Mouse (Mus musculus) hindbrain, embryonic 15.5 days (tissue): ENCODE data around the gene Olfr1131. TPM values are rescaled to one million over a fixed set of nuclear protein-coding genes. Genes with fewer than 3 reads are reported as not detected.
"Not testable (repeated sequence)": the region's sequence is repeated elsewhere in the genome, so short reads cannot be mapped to it uniquely, and the experiment has no call there.

Experiments
- ATAC-seq: fragments of 200-750 bp; cut with Nextera tagmentation; 2 replicates; pipeline ENCODE4 v1.8.0; 2017; ENCODE audit warnings: low read depth, moderate number of reproducible peaks, moderate TSS enrichment; ENCODE audit not compliant: low FRiP score
- H3K27ac ChIP-seq: fragments of 300-500 bp; sonication (generic); replicated peaks from 2 replicates; pipeline ENCODE4 v1.5.1; 2015; ENCODE audit warnings: mild to moderate bottlenecking, inconsistent platforms
- H3K27me3 ChIP-seq: fragments of 300-500 bp; sonication (generic); 2 replicates; pipeline ENCODE4 v1.6.1; 2015; ENCODE audit warnings: control low read depth, inconsistent platforms
- H3K36me3 ChIP-seq: fragments of 300-500 bp; sonication (generic); 2 replicates; pipeline ENCODE4 v1.6.1; 2015; ENCODE audit warnings: control low read depth, inconsistent platforms
- H3K4me1 ChIP-seq: fragments of 300-500 bp; sonication (generic); replicated peaks from 2 replicates; pipeline ENCODE4 v1.6.1; 2015; ENCODE audit warnings: control low read depth, inconsistent platforms
- H3K4me2 ChIP-seq: fragments of 300-500 bp; sonication (generic); 2 replicates; pipeline ENCODE4 v1.6.1; 2015; ENCODE audit warnings: moderate library complexity, mild to moderate bottlenecking, inconsistent platforms
- H3K4me3 ChIP-seq: fragments of 300-500 bp; sonication (generic); 2 replicates; pipeline ENCODE4 v1.5.1; 2015; ENCODE audit warnings: mild to moderate bottlenecking, inconsistent platforms
- H3K9ac ChIP-seq: fragments of 300-500 bp; sonication (generic); 2 replicates; pipeline ENCODE4 v1.6.1; 2015; ENCODE audit warnings: inconsistent platforms
- H3K9me3 ChIP-seq: fragments of 300-500 bp; sonication (generic); 2 replicates; pipeline ENCODE4 v1.6.1; 2016; ENCODE audit warnings: control low read depth, inconsistent platforms
- WGBS: fragments of 180-500 bp; shearing (Covaris S2); methylation state at CpG from one replicate; pipeline ENCODE4 v1.1.7; 2015; 5-methylcytosine and 5-hydroxymethylcytosine counted together
- polyA plus RNA-seq: library from polyadenylated mRNA; unstranded; fragments of >200 nt; fragmentation: Nextera tagmentation; extraction: Ambion mirVana; gene quantifications from 2 replicates; pipeline ENCODE4 v1.2.1, GENCODE M21; 2015

Gene Olfr1131
- polyA plus RNA-seq, result not detected in 2 replicates

DNA sequence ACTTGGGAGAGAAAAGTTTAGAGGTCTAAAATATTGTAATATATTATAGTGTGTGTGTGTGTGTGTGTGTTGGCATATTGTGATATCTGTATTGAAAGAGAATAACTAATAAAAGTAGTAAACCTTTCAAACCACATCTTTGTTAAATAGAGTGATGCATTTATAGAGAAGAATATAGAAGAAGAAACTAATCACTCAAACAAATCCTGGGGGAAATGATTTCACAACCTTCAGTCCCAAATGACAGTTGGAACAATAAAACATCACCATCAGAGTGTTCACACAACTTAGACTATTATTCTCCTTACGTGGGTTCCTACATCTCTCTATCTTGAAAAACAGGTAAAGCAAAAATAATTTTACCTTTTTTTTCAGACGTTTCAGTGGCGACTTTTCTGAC, at the start of gene Olfr1131:
TSS of gene Olfr1131 (plus strand) at position 301 of the 400 bp plus-strand sequence.
- H3K9ac ChIP-seq, result no peak within 1 kb of the TSS
- H3K27me3 ChIP-seq, result no peaks in the 10 kb centered on the region
- ATAC-seq, result no peak
- no peak within 1 kb of the TSS for H3K4me2 ChIP-seq
- WGBS, result 67% methylated on average over 3 of the region's 3 CpGs
- H3K27ac ChIP-seq, result no peak within 1 kb of the TSS
- no peaks in the 10 kb centered on the region for H3K36me3 ChIP-seq
- H3K4me1 ChIP-seq, result no peaks in the 10 kb centered on the region
- no peaks in the 10 kb centered on the region for H3K9me3 ChIP-seq
- H3K4me3 ChIP-seq, result no peak within 1 kb of the TSS

DNA sequence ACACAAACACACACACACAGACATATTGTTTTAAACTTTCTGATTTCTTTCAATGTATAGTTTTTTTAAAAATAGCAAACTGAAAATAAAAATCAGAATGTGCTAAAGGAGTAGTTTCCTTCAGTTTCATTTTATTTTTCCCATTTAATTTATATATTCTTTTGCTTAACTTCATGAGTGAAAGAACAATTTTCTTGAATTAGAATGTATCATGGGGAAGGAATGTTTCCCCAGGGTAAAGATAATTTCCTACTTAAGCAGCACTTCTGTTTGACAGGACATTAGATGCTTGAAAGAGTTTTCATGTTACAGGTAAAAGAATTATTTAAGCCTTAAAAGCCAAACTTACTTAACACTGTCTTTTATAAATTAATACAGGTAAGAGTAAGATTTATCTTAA, 21.0 kb upstream of the Olfr1131 start, which contains the start of gene Olfr1130:
TSS of gene Olfr1130 (plus strand) at position 301 of the 400 bp plus-strand sequence.
- ATAC-seq, H3K9me3 ChIP-seq, H3K9ac ChIP-seq, H3K27ac ChIP-seq, H3K36me3 ChIP-seq, H3K4me3 ChIP-seq, H3K27me3 ChIP-seq, H3K4me1 ChIP-seq, H3K4me2 ChIP-seq: not testable (repeated sequence)

DNA sequence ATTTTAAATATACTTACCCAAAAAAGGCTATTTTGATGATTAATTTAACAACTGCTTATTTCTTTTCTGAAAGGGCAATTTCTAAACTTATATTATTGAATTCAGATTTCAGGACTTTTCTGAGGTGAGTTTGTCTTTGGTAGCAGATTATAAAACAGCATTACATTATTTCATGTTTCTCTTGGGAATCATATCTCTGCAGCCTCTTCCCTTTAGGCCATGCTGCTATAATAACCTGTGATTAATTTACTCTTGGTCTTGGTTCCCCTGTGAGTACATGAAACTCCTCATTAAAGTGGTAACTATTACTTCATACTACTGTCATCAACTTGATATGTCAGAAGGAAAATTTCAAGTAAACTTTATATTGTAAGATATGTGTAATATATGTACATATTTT, 10.5 kb downstream of the Olfr1131 start, which contains the start of gene Olfr1132:
TSS of gene Olfr1132 (minus strand) at position 101 of the 400 bp plus-strand sequence.
- Histone ChIP-seq H3K36me3 (no peaks in the 10 kb centered on the region), H3K27ac (no peak within 1 kb of the TSS), H3K4me2 (no peak within 1 kb of the TSS), H3K27me3 (no peaks in the 10 kb centered on the region), H3K9ac (no peak within 1 kb of the TSS), H3K4me3 (no peak within 1 kb of the TSS), H3K9me3 (no peaks in the 10 kb centered on the region), H3K4me1 (no peaks in the 10 kb centered on the region)
- ATAC-seq, result no peak

DNA sequence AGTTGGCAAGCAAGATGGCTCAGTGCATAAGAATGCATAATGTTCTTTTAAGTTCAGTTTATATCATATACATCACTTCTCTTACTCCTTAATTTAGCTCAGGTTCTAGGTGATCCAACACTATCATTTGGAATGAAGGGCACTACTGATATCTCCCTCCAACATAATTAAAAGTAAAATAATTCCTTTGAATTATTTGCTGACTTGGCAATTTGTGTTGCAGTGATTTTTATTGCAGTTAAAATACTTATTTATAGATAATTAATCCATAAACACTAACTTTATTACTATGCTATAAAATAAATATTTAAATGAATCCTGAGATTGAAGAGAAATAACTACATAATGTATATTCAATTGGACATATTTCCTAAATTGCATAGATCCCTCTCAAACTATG, 15.5 kb downstream of the Olfr1131 start:
- no peak for ATAC-seq
- H3K4me3 ChIP-seq, result no peak overlapping the region
- no peak overlapping the region for H3K4me2 ChIP-seq
- no peaks in the 10 kb centered on the region for H3K27me3 ChIP-seq
- no peaks in the 10 kb centered on the region for H3K9me3 ChIP-seq
- no peaks in the 10 kb centered on the region for H3K36me3 ChIP-seq
- no peak overlapping the region for H3K27ac ChIP-seq
- H3K4me1 ChIP-seq, result no peaks in the 10 kb centered on the region
- H3K9ac ChIP-seq, result no peak overlapping the region

DNA sequence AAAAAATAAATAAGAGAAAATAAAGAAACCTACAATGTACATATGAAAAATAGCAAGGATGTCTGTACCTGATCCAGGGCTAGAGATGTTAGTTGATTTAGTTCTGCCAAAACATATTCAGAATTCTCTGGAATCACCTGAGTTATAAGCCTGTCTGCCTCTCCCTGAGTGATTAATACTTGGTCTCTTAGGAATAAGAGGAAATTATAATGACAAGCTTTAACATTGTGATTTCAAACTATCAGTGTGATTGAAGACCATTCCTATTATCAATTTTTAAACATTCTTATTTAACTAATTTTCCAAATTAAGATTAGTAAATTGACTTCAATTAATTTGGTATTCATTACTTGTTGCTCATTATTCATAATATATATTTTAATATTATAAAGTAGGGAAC, 20.4 kb downstream of the Olfr1131 start, which contains the start of gene Olfr1133:
TSS of gene Olfr1133 (minus strand) at position 101 of the 400 bp plus-strand sequence.
- Histone ChIP-seq H3K36me3 (no peaks in the 10 kb centered on the region), H3K9ac (no peak within 1 kb of the TSS), H3K4me2 (no peak within 1 kb of the TSS), H3K27ac (no peak within 1 kb of the TSS), H3K9me3 (no peaks in the 10 kb centered on the region), H3K4me1 (no peaks in the 10 kb centered on the region), H3K4me3 (no peak within 1 kb of the TSS), H3K27me3 (no peaks in the 10 kb centered on the region)
- ATAC-seq, result no peak

DNA sequence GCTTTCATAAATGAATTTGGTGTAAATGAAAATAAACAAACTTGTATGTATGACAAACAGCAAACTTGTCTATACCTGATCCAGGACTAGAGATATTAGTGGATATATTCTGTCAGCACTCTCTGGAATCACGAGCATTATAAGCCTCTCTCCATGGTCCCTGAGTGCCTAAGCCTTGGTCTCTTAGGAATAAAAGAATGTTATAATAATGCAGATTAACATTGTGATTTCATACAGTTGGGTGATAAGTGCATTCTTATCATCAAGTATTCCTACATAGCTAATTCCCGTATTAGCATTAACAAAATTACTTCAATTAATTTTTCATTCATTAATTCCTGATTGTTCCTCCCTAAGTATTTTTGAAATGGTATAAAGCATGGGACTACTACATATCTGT, 31.5 kb downstream of the Olfr1131 start, which contains the start of gene Olfr1134:
TSS of gene Olfr1134 (minus strand) at position 101 of the 400 bp plus-strand sequence.
- H3K27ac ChIP-seq, result no peak within 1 kb of the TSS
- no peak within 1 kb of the TSS for H3K4me3 ChIP-seq
- H3K4me2 ChIP-seq, result no peak within 1 kb of the TSS
- no peak for ATAC-seq
- no peaks in the 10 kb centered on the region for H3K4me1 ChIP-seq
- H3K9me3 ChIP-seq, result no peaks in the 10 kb centered on the region
- 81% methylated on average over 2 of the region's 2 CpGs for WGBS
- no peaks in the 10 kb centered on the region for H3K27me3 ChIP-seq
- H3K9ac ChIP-seq, result no peak within 1 kb of the TSS
- no peaks in the 10 kb centered on the region for H3K36me3 ChIP-seq

DNA sequence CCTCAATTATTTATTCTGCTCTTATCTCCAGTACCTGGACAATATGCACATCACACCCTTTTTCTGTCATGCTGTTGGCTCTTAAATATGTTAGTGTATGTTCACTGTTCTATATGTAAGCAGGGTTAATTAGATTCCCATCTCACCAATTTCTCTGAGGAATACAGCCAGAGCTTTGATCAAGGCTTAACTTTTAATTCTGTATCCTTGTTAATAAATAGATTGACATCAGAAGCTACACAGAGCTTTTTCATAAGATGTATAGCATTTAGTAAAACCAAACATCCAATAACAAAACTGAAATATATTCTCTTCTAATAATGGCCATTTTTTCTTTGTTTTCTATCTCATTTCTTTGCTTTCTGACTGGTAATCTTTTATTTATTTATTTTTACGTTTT, 46.7 kb downstream of the Olfr1131 start, which contains the start of gene Olfr1135:
TSS of gene Olfr1135 (minus strand) at position 101 of the 400 bp plus-strand sequence.
- no peak within 1 kb of the TSS for H3K9ac ChIP-seq
- H3K27me3 ChIP-seq, result no peaks in the 10 kb centered on the region
- no peaks in the 10 kb centered on the region for H3K36me3 ChIP-seq
- ATAC-seq, result no peak
- no peaks in the 10 kb centered on the region for H3K9me3 ChIP-seq
- H3K4me2 ChIP-seq, result no peak within 1 kb of the TSS
- H3K4me3 ChIP-seq, result no peak within 1 kb of the TSS
- 20% methylated on average over 1 of the region's 1 CpGs for WGBS
- no peak within 1 kb of the TSS for H3K27ac ChIP-seq
- H3K4me1 ChIP-seq, result no peaks in the 10 kb centered on the region

Other genes starting within 250 kb of the Olfr1131 start
- not detected in 2 replicates for gene Olfr1122, start 241.3 kb upstream of the Olfr1131 start, polyA plus RNA-seq
- not detected in 2 replicates for gene Olfr1123, start 210.5 kb upstream of the Olfr1131 start, polyA plus RNA-seq
- 0.07 and 0.10 TPM in 2 replicates for gene Olfr1124, start 196.8 kb upstream of the Olfr1131 start, polyA plus RNA-seq
- not detected in 2 replicates for gene Olfr1126, start 173.1 kb upstream of the Olfr1131 start, polyA plus RNA-seq
- gene Pramel7, start 130.0 kb upstream of the Olfr1131 start, polyA plus RNA-seq, result not detected in 2 replicates
- gene Pramel6, start 120.5 kb upstream of the Olfr1131 start, polyA plus RNA-seq, result not detected in 2 replicates
- gene Olfr153, start 95.3 kb upstream of the Olfr1131 start, polyA plus RNA-seq, result not detected in 2 replicates
- not detected in 2 replicates for gene Olfr1128, start 81.6 kb upstream of the Olfr1131 start, polyA plus RNA-seq
- gene Olfr1129, start 53.2 kb upstream of the Olfr1131 start, polyA plus RNA-seq, result not detected in 2 replicates
- gene Olfr1130, start 20.9 kb upstream of the Olfr1131 start, polyA plus RNA-seq, result not detected in 2 replicates
- gene Olfr1132, start 10.4 kb downstream of the Olfr1131 start, polyA plus RNA-seq, result not detected in 2 replicates
- gene Olfr1133, start 20.3 kb downstream of the Olfr1131 start, polyA plus RNA-seq, result not detected in 2 replicates
- not detected in 2 replicates for gene Olfr1134, start 31.4 kb downstream of the Olfr1131 start, polyA plus RNA-seq
- not detected in 2 replicates for gene Olfr1135, start 46.6 kb downstream of the Olfr1131 start, polyA plus RNA-seq
- not detected in 2 replicates for gene Olfr1136, start 66.8 kb downstream of the Olfr1131 start, polyA plus RNA-seq
- gene Olfr1137, start 86.1 kb downstream of the Olfr1131 start, polyA plus RNA-seq, result not detected in 2 replicates
- not detected in 2 replicates for gene Olfr1138, start 112.9 kb downstream of the Olfr1131 start, polyA plus RNA-seq
- gene Olfr1140, start 116.6 kb downstream of the Olfr1131 start, polyA plus RNA-seq, result not detected in 2 replicates
- gene Olfr1141, start 126.9 kb downstream of the Olfr1131 start, polyA plus RNA-seq, result not detected in 2 replicates
- not detected in 2 replicates for gene Olfr152, start 152.4 kb downstream of the Olfr1131 start, polyA plus RNA-seq
- gene Olfr1143, start 173.5 kb downstream of the Olfr1131 start, polyA plus RNA-seq, result not detected in 2 replicates
- not detected in 2 replicates for gene Olfr1145, start 182.7 kb downstream of the Olfr1131 start, polyA plus RNA-seq
- not detected in 2 replicates for gene Olfr1148, start 203.4 kb downstream of the Olfr1131 start, polyA plus RNA-seq
- gene Olfr1150-ps1, start 216.9 kb downstream of the Olfr1131 start, polyA plus RNA-seq, result not detected in 2 replicates
- gene Olfr1151, start 228.8 kb downstream of the Olfr1131 start, polyA plus RNA-seq, result not detected in 2 replicates
- not detected in 2 replicates for gene Olfr1152, start 239.4 kb downstream of the Olfr1131 start, polyA plus RNA-seq